Mouse (Mus musculus) forebrain, postnatal 0 days (tissue): ENCODE results near the gene Alkbh2. TPM values are rescaled to one million over a fixed set of nuclear protein-coding genes. Genes with fewer than 3 reads are reported as not detected.

ENCODE experiments used
- ATAC-seq: fragments of 200-750 bp; cut with Nextera tagmentation; 2 replicates; pipeline ENCODE4 v1.8.0; 2017; ENCODE audit warnings: mild to moderate bottlenecking, moderate library complexity
- DNase-seq: peaks from one replicate; pipeline ENCODE4 v3.0.0-alpha.2; 2015
- H3K27ac ChIP-seq: fragments of 300-500 bp; sonication (generic); 2 replicates; pipeline ENCODE4 v1.5.1; 2014; ENCODE audit warnings: low read depth, mild to moderate bottlenecking, antibody characterized with exemption, low read length, moderate library complexity, mixed read lengths
- H3K27me3 ChIP-seq: fragments of 300-500 bp; sonication (generic); 2 replicates; pipeline ENCODE4 v1.6.1; 2014; ENCODE audit warnings: mild to moderate bottlenecking, low read length, mixed read lengths; ENCODE audit not compliant: insufficient read depth
- H3K36me3 ChIP-seq: fragments of 300-500 bp; sonication (generic); 2 replicates; pipeline ENCODE4 v1.6.1; 2014; ENCODE audit warnings: mild to moderate bottlenecking, moderate library complexity; ENCODE audit not compliant: insufficient read depth
- H3K4me1 ChIP-seq: fragments of 300-500 bp; sonication (generic); 2 replicates; pipeline ENCODE4 v1.6.1; 2014; ENCODE audit warnings: antibody characterized with exemption; ENCODE audit not compliant: insufficient read depth
- H3K4me2 ChIP-seq: fragments of 300-500 bp; sonication (generic); 2 replicates; pipeline ENCODE4 v1.6.1; 2014; ENCODE audit warnings: low read depth, mild to moderate bottlenecking, moderate library complexity
- H3K4me3 ChIP-seq: fragments of 300-500 bp; sonication (generic); 2 replicates; pipeline ENCODE4 v1.5.1; 2014; ENCODE audit warnings: low read depth, low read length, mixed read lengths
- H3K9ac ChIP-seq: fragments of 300-500 bp; sonication (generic); 2 replicates; pipeline ENCODE4 v1.6.1; 2014; ENCODE audit warnings: mild to moderate bottlenecking
- H3K9me3 ChIP-seq: fragments of 300-500 bp; sonication (generic); 2 replicates; pipeline ENCODE4 v1.6.1; 2016; ENCODE audit warnings: low read length
- CTCF ChIP-seq: sonication (generic); IDR thresholded peaks from 2 replicates; pipeline ENCODE4 v1.5.1; 2016; ENCODE audit warnings: antibody characterized with exemption, control low read depth, low read depth
- WGBS: fragments of 180-500 bp; shearing (Covaris S2); extraction: QIAGEN DNeasy Blood & Tissue Kit; methylation state at CpG from one replicate; pipeline ENCODE4 v1.1.7; 2014; 5-methylcytosine and 5-hydroxymethylcytosine counted together
- polyA plus RNA-seq: library from polyadenylated mRNA; unstranded; fragments of >200 nt; fragmentation: Nextera tagmentation; extraction: Ambion mirVana; gene quantifications from 2 replicates; pipeline ENCODE4 v1.2.1, GENCODE M21; 2015
- total RNA-seq: library from RNA; depleted of rRNA; stranded (reverse); fragments of >200 nt; gene quantifications from 2 replicates; pipeline ENCODE4 v1.2.3, GENCODE M21; 2014

The Alkbh2 gene
- total and polyA plus RNA-seq, 2 experiments from 2014 or later = 5.8 to 6.9 TPM

GRCm38 (mm10) chr5:114116586-114116985, 11.4 kb downstream of the Alkbh2 start:
- ATAC-seq (no peak), DNase-seq (no peak)
- TF ChIP-seq CTCF = no peak
- Histone ChIP-seq H3K27me3 (no peaks in the 10 kb centered on the region), H3K4me1 (no peaks in the 10 kb centered on the region), H3K4me2 (no peak overlapping the region), H3K27ac (no peak overlapping the region), H3K9ac (no peak overlapping the region), H3K9me3 (no peaks in the 10 kb centered on the region), H3K4me3 (no peak overlapping the region), H3K36me3 (peaks cover 78% of the 10 kb centered on the region)
- 84% methylated on average over 7 of the region's 7 CpGs for WGBS

GRCm38 (mm10) chr5:114115030-114115429, 13.0 kb downstream of the Alkbh2 start:
- WGBS = 89% methylated on average over 5 of the region's 5 CpGs
- no peak overlapping the region for H3K4me2 ChIP-seq
- TF ChIP-seq CTCF = no peak
- H3K4me3 ChIP-seq = no peak overlapping the region
- no peak overlapping the region for H3K27ac ChIP-seq
- DNase-seq (no peak), ATAC-seq (no peak)
- peaks cover 77% of the 10 kb centered on the region for H3K36me3 ChIP-seq
- no peaks in the 10 kb centered on the region for H3K9me3 ChIP-seq
- no peak overlapping the region for H3K9ac ChIP-seq
- H3K4me1 ChIP-seq = no peaks in the 10 kb centered on the region
- no peaks in the 10 kb centered on the region for H3K27me3 ChIP-seq

- Histone ChIP-seq H3K4me3 (no peak overlapping the region), H3K27me3 (no peaks in the 10 kb centered on the region), H3K36me3 (peaks cover 81% of the 10 kb centered on the region), H3K9ac (no peak overlapping the region), H3K27ac (no peak overlapping the region), H3K4me2 (no peak overlapping the region), H3K9me3 (no peaks in the 10 kb centered on the region), H3K4me1 (no peaks in the 10 kb centered on the region)
- no peak for TF ChIP-seq CTCF
- WGBS = 87% methylated on average over 6 of the region's 6 CpGs
- DNase-seq = no peak
- no peak for ATAC-seq
Measured at GRCm38 (mm10) chr5:114113334-114113733, 14.7 kb downstream of the Alkbh2 start.

- H3K9me3 ChIP-seq = no peaks in the 10 kb centered on the region
- TF ChIP-seq CTCF = no peak
- no peak overlapping the region for H3K9ac ChIP-seq
- 91% methylated on average over 16 of the region's 16 CpGs for WGBS
- no peak overlapping the region for H3K4me3 ChIP-seq
- 0 out of 2 replicates have a peak, but pooled peaks cover 3% of the 10 kb centered on the region for H3K4me1 ChIP-seq
- H3K27ac ChIP-seq = no peak overlapping the region
- no peaks in the 10 kb centered on the region for H3K27me3 ChIP-seq
- H3K36me3 ChIP-seq = peaks cover 71% of the 10 kb centered on the region
- ATAC-seq (no peak), DNase-seq (no peak)
- H3K4me2 ChIP-seq = no peak overlapping the region
Measured at GRCm38 (mm10) chr5:114106391-114106935, 21.6 kb downstream of the Alkbh2 start.

GRCm38 (mm10) chr5:114102807-114103206, 25.2 kb downstream of the Alkbh2 start:
- no peak overlapping the region for H3K4me2 ChIP-seq
- no peak overlapping the region for H3K4me3 ChIP-seq
- H3K36me3 ChIP-seq = peaks cover 37% of the 10 kb centered on the region
- WGBS = 67% methylated on average over 1 of the region's 1 CpGs
- TF ChIP-seq CTCF = no peak
- no peak overlapping the region for H3K27ac ChIP-seq
- H3K9me3 ChIP-seq = no peaks in the 10 kb centered on the region
- H3K27me3 ChIP-seq = no peaks in the 10 kb centered on the region
- H3K9ac ChIP-seq = no peak overlapping the region
- H3K4me1 ChIP-seq = peaks cover 10% of the 10 kb centered on the region; the same call in 1 of the 2 replicates
- ATAC-seq = no peak
- no peak for DNase-seq

- Histone ChIP-seq H3K9me3 (no peaks in the 10 kb centered on the region), H3K36me3 (peaks cover 30% of the 10 kb centered on the region), H3K9ac (no peak overlapping the region), H3K4me2 (no peak overlapping the region), H3K27me3 (no peaks in the 10 kb centered on the region), H3K4me1 (peaks cover 10% of the 10 kb centered on the region; the same call in 1 of the 2 replicates), H3K4me3 (no peak overlapping the region), H3K27ac (no peak overlapping the region)
- no peak for DNase-seq
- 82% methylated on average over 4 of the region's 4 CpGs for WGBS
- ATAC-seq = no peak
- TF ChIP-seq CTCF = no peak
Measured at GRCm38 (mm10) chr5:114101873-114102272, 26.1 kb downstream of the Alkbh2 start.

GRCm38 (mm10) chr5:114100390-114101099, 27.5 kb downstream of the Alkbh2 start:
- 2% methylated on average over 47 of the region's 64 CpGs for WGBS
- Histone ChIP-seq H3K27ac (peak overlapping the region; percentile 77), H3K9ac (peak overlapping the region; percentile 92), H3K27me3 (no peaks in the 10 kb centered on the region), H3K4me1 (peaks cover 10% of the 10 kb centered on the region; the same call in 1 of the 2 replicates), H3K4me3 (peak overlapping the region; percentile 88), H3K36me3 (peaks cover 16% of the 10 kb centered on the region; the same call in 1 of the 2 replicates), H3K9me3 (no peaks in the 10 kb centered on the region), H3K4me2 (peak overlapping the region; percentile 96)
- TF ChIP-seq CTCF = no peak
- ATAC-seq = peak; percentile 53
- no peak for DNase-seq
